Mouse (Mus musculus) megakaryocyte-erythroid progenitor cell, adult 5-6 weeks (primary cell): ENCODE measurements at regions not wholly inside any gene's neighbourhood (a gene's known extent, or its start where the extent isn't known, plus 50 kb on each side); places are given as distances from the start of the nearest gene placed in this dataset.
"Not testable (repeated sequence)": the region's sequence is repeated elsewhere in the genome, so short reads cannot be mapped to it uniquely, and the experiment has no call there.

Experiments used
- ATAC-seq: replicated peaks from 2 replicates; pipeline ENCODE4 v1.8.0; 2016; ENCODE audit warnings: mild to moderate bottlenecking, inconsistent platforms; ENCODE audit not compliant: severe bottlenecking, poor library complexity, low FRiP score, low TSS enrichment

GRCm38 (mm10) chr10:15886150-15886549, 1168.1 kb upstream of the Gje1 start:
- no peak for ATAC-seq

DNA sequence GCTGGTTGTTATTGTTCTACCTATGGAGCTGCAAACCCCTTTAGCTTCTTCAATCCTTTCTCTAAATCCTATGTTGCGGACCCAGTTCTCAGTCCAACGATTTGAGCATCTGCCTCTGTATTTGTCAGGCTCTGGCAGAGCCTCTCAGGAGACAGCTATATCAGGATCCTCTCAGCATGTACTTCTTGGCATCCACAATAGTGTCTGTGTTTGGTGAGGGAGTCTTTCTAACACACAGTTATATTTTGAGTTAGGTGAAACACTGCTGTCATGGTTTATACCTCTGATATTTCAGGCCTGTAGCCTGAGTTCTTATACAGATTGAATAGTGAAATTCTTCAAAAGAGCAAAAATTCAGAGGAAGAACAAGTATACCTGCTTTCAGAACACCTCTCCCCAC, 1150.0 kb upstream of the Gje1 start:
- no peak for ATAC-seq

GRCm38 (mm10) chr10:15866931-15867330, 1148.9 kb upstream of the Gje1 start:
- no peak for ATAC-seq

GRCm38 (mm10) chr10:15841381-15841780, 1123.4 kb upstream of the Gje1 start:
- ATAC-seq = no peak

DNA sequence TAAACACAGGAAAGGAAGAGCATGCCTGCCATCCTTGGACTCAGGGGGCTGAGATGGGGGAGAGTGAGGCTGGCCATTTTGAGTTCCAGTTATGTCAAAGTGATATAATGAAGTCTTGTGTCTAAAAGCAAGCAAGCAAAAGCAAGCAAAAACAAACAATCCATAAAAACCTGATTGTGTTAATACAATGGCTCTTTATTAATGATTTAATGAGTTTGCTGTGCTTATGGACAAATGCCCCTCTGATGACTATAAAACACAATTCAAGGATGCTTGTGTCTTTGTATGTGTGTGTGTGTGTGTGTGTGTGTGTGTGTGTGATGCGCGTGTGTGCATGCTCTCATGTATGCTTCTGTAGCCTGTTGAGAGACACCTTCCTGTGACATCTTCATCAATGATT, 1114.3 kb upstream of the Gje1 start:
- ATAC-seq = no peak

GRCm38 (mm10) chr10:15825457-15825856, 1107.4 kb upstream of the Gje1 start:
- no peak for ATAC-seq

DNA sequence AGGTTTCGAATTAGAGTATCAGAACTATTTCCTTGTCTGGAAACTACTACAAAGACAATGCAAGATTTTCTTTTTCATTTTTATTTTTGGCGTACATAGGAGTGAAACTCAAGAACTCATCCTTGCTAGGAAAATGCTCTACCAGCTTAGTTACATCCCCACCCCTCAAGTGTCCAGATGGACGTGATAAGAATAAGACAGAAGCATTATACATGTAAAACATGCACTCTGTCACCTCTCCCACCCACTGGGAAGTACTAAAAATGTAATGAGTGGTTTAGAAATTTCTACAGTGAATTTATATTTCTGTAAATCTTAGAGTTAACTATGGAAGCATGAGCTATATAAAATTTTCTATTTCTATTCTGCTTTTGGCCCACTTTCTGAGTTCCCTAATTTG, 1089.3 kb upstream of the Gje1 start:
- ATAC-seq = no peak

DNA sequence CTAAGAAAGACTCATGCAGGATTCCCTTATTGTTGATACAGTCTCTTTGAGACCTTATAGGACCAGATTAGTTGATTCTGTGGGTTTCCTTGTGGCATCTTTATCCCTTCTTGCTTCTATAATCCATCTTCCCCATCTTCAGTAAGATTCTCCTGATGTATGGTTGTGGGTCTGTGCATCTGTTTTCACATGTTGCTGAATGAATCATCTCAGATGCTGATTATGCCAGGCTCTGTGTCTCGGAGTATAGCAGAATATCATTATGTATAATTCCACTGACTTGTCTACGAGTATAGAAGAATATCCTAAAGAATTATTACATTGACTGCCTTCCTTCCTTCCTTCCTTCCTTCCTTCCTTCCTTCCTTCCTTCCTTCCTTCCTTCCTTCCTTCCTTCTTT, 1087.8 kb upstream of the Gje1 start:
- ATAC-seq = no peak

DNA sequence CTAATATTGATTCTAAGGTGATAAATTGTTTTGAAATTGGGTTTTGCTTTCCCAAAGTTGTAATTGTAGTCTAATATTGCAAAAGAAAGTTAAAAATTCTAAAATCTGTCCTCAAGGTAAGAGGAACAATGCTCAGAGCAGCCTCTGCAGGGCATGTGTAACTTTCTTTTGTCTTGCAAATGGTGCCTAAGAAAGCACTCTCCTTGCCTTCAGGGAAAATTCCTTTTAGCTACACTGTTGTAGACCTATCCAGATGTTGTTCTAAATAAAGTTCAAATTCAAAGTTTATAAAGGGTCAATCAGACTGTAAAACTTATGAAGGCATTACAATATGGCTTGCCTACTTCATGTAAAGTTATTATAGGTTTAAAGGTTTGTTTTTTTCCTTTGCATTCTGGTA, 1075.2 kb upstream of the Gje1 start:
- ATAC-seq = not testable (repeated sequence)

DNA sequence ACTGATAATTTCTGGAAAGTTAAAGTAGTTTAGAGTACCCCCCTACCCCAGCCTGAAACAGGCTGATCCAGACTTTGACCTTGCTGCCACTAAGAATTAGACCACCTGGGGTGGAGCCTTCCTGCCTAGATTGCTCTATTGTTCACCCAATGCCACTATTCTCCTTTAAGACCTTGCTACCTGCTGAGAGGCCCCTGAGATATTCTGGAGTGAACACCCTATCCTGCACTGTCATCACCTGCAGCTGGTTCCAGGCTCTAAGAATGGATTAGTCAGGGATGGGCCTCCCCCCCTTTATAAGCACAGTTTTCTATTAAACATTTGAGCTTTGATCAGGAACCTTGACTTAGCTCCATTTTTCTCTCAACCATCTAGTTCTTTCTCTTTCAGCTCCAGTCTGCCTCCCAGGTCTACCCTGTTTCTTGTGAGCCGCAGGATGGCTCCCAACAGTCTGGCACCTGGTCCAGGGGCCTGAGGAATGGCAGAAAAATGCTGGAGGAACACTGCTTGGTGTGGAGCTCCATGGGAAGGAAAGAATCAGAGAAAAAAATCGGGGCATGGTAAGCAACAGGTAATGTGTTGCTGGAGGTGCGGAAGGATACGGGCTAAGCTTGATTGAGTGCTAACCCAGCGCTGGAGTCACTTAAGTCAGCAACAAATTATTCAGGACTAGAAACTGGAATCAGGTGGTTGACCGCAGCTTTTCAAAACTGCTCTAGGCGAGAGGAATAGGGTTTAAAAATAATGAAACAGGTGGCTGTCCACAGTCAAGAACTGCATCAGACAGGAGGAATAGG, 1073.7 kb upstream of the Gje1 start:
- no peak for ATAC-seq

GRCm38 (mm10) chr10:15759983-15760723, 1042.1 kb upstream of the Gje1 start:
- no peak for ATAC-seq

- ATAC-seq = no peak
Observed at GRCm38 (mm10) chr10:15759576-15759975, 1041.6 kb upstream of the Gje1 start.

DNA sequence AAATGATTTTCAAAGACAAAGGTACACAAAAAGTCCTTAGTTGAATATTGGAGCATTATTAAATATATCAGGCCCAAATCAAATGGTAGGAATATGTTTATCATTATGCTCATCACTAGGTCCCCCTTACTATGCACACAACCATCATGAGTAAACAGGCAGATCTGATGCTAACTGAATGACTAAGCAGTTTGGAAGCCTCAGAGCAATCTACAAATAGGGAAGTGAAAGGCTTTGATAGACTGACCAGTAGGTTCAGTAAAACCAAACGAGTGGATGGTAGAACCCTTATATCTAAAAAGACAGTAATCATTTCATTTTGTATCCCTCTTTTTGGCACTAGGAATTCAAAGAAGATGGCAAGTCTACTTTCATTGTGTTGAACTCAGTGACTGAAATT, 1039.5 kb upstream of the Gje1 start:
- ATAC-seq = no peak

- no peak for ATAC-seq
Observed at GRCm38 (mm10) chr10:15746866-15747265, 1028.9 kb upstream of the Gje1 start.

- ATAC-seq = peak; percentile 96
Observed at GRCm38 (mm10) chr10:15738630-15739029, 1020.6 kb upstream of the Gje1 start.

- 0 out of 2 replicates have a peak, but pooled peaks have one; percentile 68 for ATAC-seq
Observed at GRCm38 (mm10) chr10:15731318-15731717, 1013.3 kb upstream of the Gje1 start.

- no peak for ATAC-seq
Observed at GRCm38 (mm10) chr10:15697946-15698345, 979.9 kb upstream of the Gje1 start.

DNA sequence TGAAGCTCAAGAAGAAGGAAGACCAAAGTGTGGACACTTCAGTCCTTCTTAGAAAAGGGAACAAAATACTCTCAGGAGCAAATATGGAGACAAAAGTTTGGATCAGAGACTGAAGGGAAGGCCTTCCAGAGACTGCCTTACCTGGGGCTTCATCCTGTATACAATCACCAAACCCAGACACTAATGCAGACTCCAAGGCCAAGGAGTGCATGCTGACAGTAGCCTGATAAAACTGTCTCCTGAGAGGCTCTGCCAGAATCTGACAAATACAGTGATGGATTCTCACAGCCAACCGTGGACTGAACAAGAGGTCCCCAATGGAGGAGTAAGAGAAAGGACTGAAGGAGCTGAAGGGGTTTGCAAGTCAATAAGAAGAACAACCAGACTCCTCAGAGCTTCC, 979.0 kb upstream of the Gje1 start:
- no peak for ATAC-seq

DNA sequence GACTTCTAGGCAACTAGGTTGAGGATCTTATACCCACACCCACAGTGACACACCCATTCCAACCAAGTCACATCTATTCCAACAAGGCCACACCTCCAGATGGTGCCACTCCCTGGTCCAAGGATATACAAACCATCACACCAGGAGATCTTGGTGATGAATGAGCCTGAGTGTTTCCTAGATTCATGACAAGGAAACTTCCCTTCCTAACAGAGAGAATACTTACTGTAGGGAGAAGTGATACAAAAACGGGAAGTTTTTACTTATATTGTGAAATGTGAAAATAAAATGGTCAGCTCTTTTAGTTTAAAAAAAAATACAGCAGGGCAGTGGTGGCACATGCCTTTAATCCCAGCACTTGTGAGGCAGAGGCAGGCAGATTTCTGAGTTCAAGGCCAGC, 953.6 kb upstream of the Gje1 start:
- ATAC-seq = not testable (repeated sequence)
